Comparison of ENCODE assay signal across 9 mouse cellular contexts in genomic region chr10:81018326-81018725, GRCm38 (mm10). TPM values are rescaled to one million over a fixed set of nuclear protein-coding genes. Genes with fewer than 3 reads are reported as not detected.
A peak's percentile ranks its signal among the peaks of the same experiment; 100 is the strongest.
DNase-seq lines count a peak whose midpoint lies in the region; ATAC-seq and TF ChIP-seq lines count a peak whose summit lies in the region.
"Had no signal": no experiment of that assay in that cellular context is flagged by ENCODE, and none has a peak within 500 bp of the region (broad histone marks: within the 10 kb centered on the region; RNA-seq: fewer than 3 reads in every experiment).

No protein-coding gene starts in this region.

- no peak overlapping the region for H3K9ac ChIP-seq in heart, postnatal 0 days (replicated peaks; ENCODE audit: low read depth, low read length)
- H3K9ac ChIP-seq in midbrain, postnatal 0 days (replicated peaks; ENCODE audit: low read length, poor library complexity, severe bottlenecking), result no peak overlapping the region
- H3K9ac ChIP-seq in midbrain, embryonic 16.5 days (ENCODE audit: low read depth, low read length), result no peak overlapping the region

- no peak for TF ChIP-seq CTCF in heart, postnatal 0 days (IDR thresholded peaks at IDR 0.05; ENCODE audit: low read depth)
- TF ChIP-seq CTCF in midbrain, postnatal 0 days (IDR thresholded peaks at IDR 0.05), result no peak

- no peak overlapping the region for H3K4me2 ChIP-seq in heart, postnatal 0 days (ENCODE audit: low read depth, low read length)
- no peak overlapping the region for H3K4me2 ChIP-seq in midbrain, postnatal 0 days (ENCODE audit: low read depth, low read length, poor library complexity, severe bottlenecking)
- no peak overlapping the region for H3K4me2 ChIP-seq in midbrain, embryonic 16.5 days (ENCODE audit: low read length)

- H3K9me3 ChIP-seq in heart, postnatal 0 days (replicated peaks; ENCODE audit: control insufficient read depth, low read length), result no peaks in the 10 kb centered on the region
- H3K9me3 ChIP-seq in midbrain, postnatal 0 days (ENCODE audit: low read length), result no peaks in the 10 kb centered on the region
- H3K9me3 ChIP-seq in midbrain, embryonic 16.5 days (replicated peaks; ENCODE audit: control insufficient read depth, low read length, poor library complexity, severe bottlenecking), result no peaks in the 10 kb centered on the region

- no peak overlapping the region for H3K4me3 ChIP-seq in heart, postnatal 0 days (ENCODE audit: low read depth, low read length)
- H3K4me3 ChIP-seq in midbrain, postnatal 0 days (ENCODE audit: low read depth, low read length), result no peak overlapping the region
- no peak overlapping the region for H3K4me3 ChIP-seq in midbrain, embryonic 16.5 days (ENCODE audit: low read depth, low read length)
- H3K4me3 ChIP-seq: megakaryocyte, embryonic 14.5 days had no signal

- H3K27me3 ChIP-seq in heart, postnatal 0 days (ENCODE audit: control insufficient read depth, insufficient read depth, low read length), result peaks cover 21% of the 10 kb centered on the region; the same call in 1 of the 2 replicates
- no peaks in the 10 kb centered on the region for H3K27me3 ChIP-seq in midbrain, postnatal 0 days (ENCODE audit: insufficient read depth, low read length)
- no peaks in the 10 kb centered on the region for H3K27me3 ChIP-seq in midbrain, embryonic 16.5 days (ENCODE audit: control insufficient read depth, insufficient read depth, low read depth, low read length)

- no peak for TF ChIP-seq EP300 in heart, postnatal 0 days (IDR thresholded peaks at IDR 0.05; ENCODE audit: low read depth)

- WGBS in heart, postnatal 0 days, result 34% methylated on average over 10 of the region's 10 CpGs
- 41% methylated on average over 10 of the region's 10 CpGs for WGBS in midbrain, postnatal 0 days
- WGBS in midbrain, embryonic 16.5 days, result 39% methylated on average over 10 of the region's 10 CpGs

- H3K27ac ChIP-seq in heart, postnatal 0 days (ENCODE audit: low read depth), result no peak overlapping the region
- H3K27ac ChIP-seq in midbrain, postnatal 0 days (ENCODE audit: low read depth, low read length), result no peak overlapping the region
- no peak overlapping the region for H3K27ac ChIP-seq in midbrain, embryonic 16.5 days (ENCODE audit: low read length)

- peak; percentile 21 for DNase-seq in heart, postnatal 0 days (ENCODE audit: low spot score)
- DNase-seq in heart, adult 11 months, result no peak
- peak; percentile 76 for DNase-seq in midbrain, postnatal 0 days (ENCODE audit: low spot score)
- peak; percentile 53 to 86 for DNase-seq in cerebellum, postnatal 14 days
- peak; percentile 64 for DNase-seq in retina, embryonic 14.5 days (ENCODE audit: low spot score)
- DNase-seq in frontal cortex, postnatal 36 days (ENCODE audit: low spot score in 2 of 2), result no peak
- no peak for DNase-seq in spleen, postnatal 14 days (ENCODE audit: low spot score in 2 of 2)

- H3K36me3 ChIP-seq in heart, postnatal 0 days (replicated peaks; ENCODE audit: control insufficient read depth, insufficient read depth, low read length), result no peaks in the 10 kb centered on the region
- peaks cover 3% of the 10 kb centered on the region; the same call in 1 of the 2 replicates for H3K36me3 ChIP-seq in midbrain, postnatal 0 days (ENCODE audit: insufficient read depth, low read length)
- 0 out of 2 replicates have a peak, but pooled peaks cover 2% of the 10 kb centered on the region for H3K36me3 ChIP-seq in midbrain, embryonic 16.5 days (ENCODE audit: control insufficient read depth, insufficient read depth, low read length)

- no peaks in the 10 kb centered on the region for H3K4me1 ChIP-seq in heart, postnatal 0 days (ENCODE audit: control insufficient read depth, insufficient read depth)
- peaks cover 7% of the 10 kb centered on the region; the same call in 1 of the 2 replicates for H3K4me1 ChIP-seq in midbrain, postnatal 0 days (ENCODE audit: insufficient read depth, low read length)
- peaks cover 17% of the 10 kb centered on the region for H3K4me1 ChIP-seq in midbrain, embryonic 16.5 days (ENCODE audit: control insufficient read depth, insufficient read depth, low read length)

- no peak for ATAC-seq in heart, postnatal 0 days (ENCODE audit: insufficient read depth, low read depth)
- ATAC-seq in midbrain, postnatal 0 days (ENCODE audit: low FRiP score), result no peak
- ATAC-seq in midbrain, embryonic 16.5 days, result no peak

RNA-seq across cellular contexts. Expression of gene Gng7, which starts 3.6 kb away (rescaled TPM):
- 0.11 and 0.93 TPM in 2 replicates for total RNA-seq in heart, postnatal 0 days (2014; rRNA removed; ENCODE audit: low replicate concordance)
- polyA plus RNA-seq in heart, postnatal 0 days (2015; fragmentation: Nextera tagmentation; extraction: Ambion mirVana), result 0.64 and 0.85 TPM in 2 replicates
- total RNA-seq in midbrain, postnatal 0 days (2014; rRNA removed), result 27.6 and 40.7 TPM in 2 replicates
- polyA plus RNA-seq in midbrain, postnatal 0 days (2015; fragmentation: Nextera tagmentation; extraction: Ambion mirVana), result 29.5 and 29.9 TPM in 2 replicates
- 21.5 and 25.6 TPM in 2 replicates for polyA plus RNA-seq in midbrain, embryonic 16.5 days (2015; fragmentation: Nextera tagmentation; extraction: Ambion mirVana)

RNA-seq across cellular contexts. Expression of gene Diras1, which starts 7.1 kb away (rescaled TPM):
- total RNA-seq in heart, postnatal 0 days (2014; rRNA removed; ENCODE audit: low replicate concordance), result not detected in 2 replicates
- not detected in 2 replicates for polyA plus RNA-seq in heart, postnatal 0 days (2015; fragmentation: Nextera tagmentation; extraction: Ambion mirVana)
- total RNA-seq in midbrain, postnatal 0 days (2014; rRNA removed), result 104 and 119 TPM in 2 replicates
- polyA plus RNA-seq in midbrain, postnatal 0 days (2015; fragmentation: Nextera tagmentation; extraction: Ambion mirVana), result 95.2 and 98.3 TPM in 2 replicates
- 71.7 and 88.1 TPM in 2 replicates for polyA plus RNA-seq in midbrain, embryonic 16.5 days (2015; fragmentation: Nextera tagmentation; extraction: Ambion mirVana)

RNA-seq across cellular contexts. Expression of gene Slc39a3, which starts 18.9 kb away (rescaled TPM):
- total RNA-seq in heart, postnatal 0 days (2014; rRNA removed; ENCODE audit: low replicate concordance), result 18.7 and 29.3 TPM in 2 replicates
- 6.3 and 7.5 TPM in 2 replicates for polyA plus RNA-seq in heart, postnatal 0 days (2015; fragmentation: Nextera tagmentation; extraction: Ambion mirVana)
- total RNA-seq in midbrain, postnatal 0 days (2014; rRNA removed), result 115 and 122 TPM in 2 replicates
- 50.2 and 54.7 TPM in 2 replicates for polyA plus RNA-seq in midbrain, postnatal 0 days (2015; fragmentation: Nextera tagmentation; extraction: Ambion mirVana)
- polyA plus RNA-seq in midbrain, embryonic 16.5 days (2015; fragmentation: Nextera tagmentation; extraction: Ambion mirVana), result 52.8 and 55.7 TPM in 2 replicates

RNA-seq across cellular contexts. Expression of gene Sgta, which starts 41.7 kb away (rescaled TPM):
- total RNA-seq in heart, postnatal 0 days (2014; rRNA removed; ENCODE audit: low replicate concordance), result 98.1 and 152 TPM in 2 replicates
- polyA plus RNA-seq in heart, postnatal 0 days (2015; fragmentation: Nextera tagmentation; extraction: Ambion mirVana), result 134 and 137 TPM in 2 replicates
- 216 and 236 TPM in 2 replicates for total RNA-seq in midbrain, postnatal 0 days (2014; rRNA removed)
- polyA plus RNA-seq in midbrain, postnatal 0 days (2015; fragmentation: Nextera tagmentation; extraction: Ambion mirVana), result 325 and 348 TPM in 2 replicates
- 324 and 340 TPM in 2 replicates for polyA plus RNA-seq in midbrain, embryonic 16.5 days (2015; fragmentation: Nextera tagmentation; extraction: Ambion mirVana)

RNA-seq across cellular contexts. Expression of gene Thop1, which starts 51.5 kb away (rescaled TPM):
- 23.6 and 31.2 TPM in 2 replicates for total RNA-seq in heart, postnatal 0 days (2014; rRNA removed; ENCODE audit: low replicate concordance)
- polyA plus RNA-seq in heart, postnatal 0 days (2015; fragmentation: Nextera tagmentation; extraction: Ambion mirVana), result 15.1 and 15.2 TPM in 2 replicates
- 59.9 and 67.1 TPM in 2 replicates for total RNA-seq in midbrain, postnatal 0 days (2014; rRNA removed)
- 35.2 and 35.8 TPM in 2 replicates for polyA plus RNA-seq in midbrain, postnatal 0 days (2015; fragmentation: Nextera tagmentation; extraction: Ambion mirVana)
- 47.3 and 51.6 TPM in 2 replicates for polyA plus RNA-seq in midbrain, embryonic 16.5 days (2015; fragmentation: Nextera tagmentation; extraction: Ambion mirVana)

Comparison
In these comparisons a context has a peak if more than half of its experiments do, and no peak if none do; other contexts are left out.
1. DNase-seq: peak in heart, postnatal 0 days (single experiment), midbrain, postnatal 0 days (single experiment), cerebellum, postnatal 14 days (2 of 2) and retina, embryonic 14.5 days (single experiment); none in heart, adult 11 months (single experiment), frontal cortex, postnatal 36 days (0 of 2) and spleen, postnatal 14 days (0 of 2).
2. RNA of gene Gng7, which starts 3.6 kb away (polyA plus RNA-seq): 29.5 to 29.9 TPM in midbrain, postnatal 0 days and 21.5 to 25.6 TPM in midbrain, embryonic 16.5 days; 0.64 to 0.85 TPM in heart, postnatal 0 days; every median in the first group is over 10 times any median in the second.
3. RNA of gene Diras1, which starts 7.1 kb away (polyA plus RNA-seq): 95.2 to 98.3 TPM in midbrain, postnatal 0 days and 71.7 to 88.1 TPM in midbrain, embryonic 16.5 days; not detected in heart, postnatal 0 days; every median in the first group is over 10 times any median in the second.